Mouse (Mus musculus) ES-Bruce4 (cell line): ENCODE results near the gene Pex26. TPM values are rescaled to one million over a fixed set of nuclear protein-coding genes. Genes with fewer than 3 reads are reported as not detected.

Source experiments
- H3K27ac ChIP-seq: 2 replicates; pipeline ENCODE4 v1.5.1; 2012; ENCODE audit warnings: low read length, inconsistent platforms; ENCODE audit not compliant: insufficient read depth
- H3K27me3 ChIP-seq: 2 replicates; pipeline ENCODE4 v1.6.1; 2012; ENCODE audit warnings: mild to moderate bottlenecking, low read length, inconsistent platforms; ENCODE audit not compliant: control insufficient read depth, poor library complexity, insufficient read depth, severe bottlenecking
- H3K36me3 ChIP-seq: 2 replicates; pipeline ENCODE4 v1.6.1; 2012; ENCODE audit warnings: inconsistent platforms, mild to moderate bottlenecking, low read length, moderate library complexity; ENCODE audit not compliant: control insufficient read depth, poor library complexity, insufficient read depth, severe bottlenecking
- H3K4me1 ChIP-seq: one replicate; pipeline ENCODE4 v1.8.1; 2011; ENCODE audit warnings: low read length; ENCODE audit not compliant: control insufficient read depth, insufficient read depth
- H3K4me3 ChIP-seq: 2 replicates; pipeline ENCODE4 v1.5.1; 2011; ENCODE audit warnings: low read depth, mild to moderate bottlenecking, low read length
- H3K9ac ChIP-seq: 2 replicates; pipeline ENCODE4 v1.6.1; 2012; ENCODE audit warnings: low read depth, mild to moderate bottlenecking, inconsistent platforms; ENCODE audit not compliant: poor library complexity, severe bottlenecking
- H3K9me3 ChIP-seq: replicated peaks from 2 replicates; pipeline ENCODE4 v1.6.1; 2012; ENCODE audit warnings: mild to moderate bottlenecking, low read length, inconsistent platforms; ENCODE audit not compliant: control insufficient read depth, poor library complexity, insufficient read depth, severe bottlenecking
- CTCF ChIP-seq: IDR thresholded peaks from one replicate; pipeline ENCODE4 v1.8.1; 2011; ENCODE audit warnings: low read depth, low read length
- EP300 ChIP-seq: IDR thresholded peaks from 2 replicates; pipeline ENCODE4 v1.6.1; 2011; ENCODE audit warnings: low read depth, low read length; ENCODE audit not compliant: insufficient read depth
- POLR2A ChIP-seq: IDR thresholded peaks from one replicate; pipeline ENCODE4 v1.8.1; 2011; ENCODE audit warnings: low read length; ENCODE audit not compliant: insufficient read depth
- polyA plus RNA-seq: library from polyadenylated mRNA; stranded (reverse); fragments of >200 nt; gene quantifications from 2 replicates; pipeline ENCODE4 v1.2.4, GENCODE M21; 2011; ENCODE audit warnings: low read depth; ENCODE audit not compliant: missing spikeins, insufficient read depth, insufficient read length

The Pex26 gene
- polyA plus RNA-seq, 1 experiment, result 10.7 TPM

- TF ChIP-seq EP300 (no peak), CTCF (no peak), POLR2A (no peak)
- no peaks in the 10 kb centered on the region for H3K9me3 ChIP-seq
- H3K9ac ChIP-seq, result no peak overlapping the region
- no peaks in the 10 kb centered on the region for H3K36me3 ChIP-seq
- H3K27me3 ChIP-seq, result no peaks in the 10 kb centered on the region
- no peak overlapping the region for H3K27ac ChIP-seq
- no peak overlapping the region for H3K4me3 ChIP-seq
- H3K4me1 ChIP-seq, result no peaks in the 10 kb centered on the region
Observed at GRCm38 (mm10) chr6:121228421-121228820, 45.0 kb downstream of the Pex26 start.

- H3K36me3 ChIP-seq, result no peaks in the 10 kb centered on the region
- H3K4me1 ChIP-seq, result no peaks in the 10 kb centered on the region
- TF ChIP-seq EP300, result no peak
- TF ChIP-seq POLR2A, result no peak
- TF ChIP-seq CTCF, result no peak
- no peak overlapping the region for H3K9ac ChIP-seq
- H3K27ac ChIP-seq, result no peak overlapping the region
- H3K27me3 ChIP-seq, result no peaks in the 10 kb centered on the region
- H3K4me3 ChIP-seq, result no peak overlapping the region
- no peaks in the 10 kb centered on the region for H3K9me3 ChIP-seq
Observed at GRCm38 (mm10) chr6:121232652-121233051, 49.2 kb downstream of the Pex26 start.

DNA sequence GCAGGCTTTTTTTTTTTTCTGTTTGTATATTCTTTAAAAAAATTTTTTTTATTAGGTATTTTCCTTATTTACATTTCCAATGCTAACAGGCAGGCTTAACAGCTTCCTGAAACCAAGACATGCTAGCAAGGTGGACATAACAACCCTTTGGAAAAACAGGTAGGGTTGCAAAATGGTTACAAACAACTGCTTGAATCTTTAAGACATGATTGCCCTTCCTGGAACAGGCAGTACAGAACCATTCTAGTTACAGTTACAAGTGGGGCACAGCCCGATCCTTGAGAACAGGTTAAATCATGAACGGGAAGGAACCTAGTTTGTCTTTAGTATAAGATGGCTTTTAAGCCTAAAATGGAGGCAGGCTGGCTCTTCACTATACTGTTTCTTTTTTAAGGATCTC, 52.9 kb downstream of the Pex26 start:
- Histone ChIP-seq H3K9me3 (no peaks in the 10 kb centered on the region), H3K4me1 (no peaks in the 10 kb centered on the region), H3K27me3 (no peaks in the 10 kb centered on the region), H3K36me3 (no peaks in the 10 kb centered on the region), H3K27ac (no peak overlapping the region), H3K4me3 (no peak overlapping the region), H3K9ac (no peak overlapping the region)
- no peak for TF ChIP-seq POLR2A
- TF ChIP-seq EP300, result no peak
- TF ChIP-seq CTCF, result no peak

GRCm38 (mm10) chr6:121238209-121238608, 54.7 kb downstream of the Pex26 start:
- TF ChIP-seq POLR2A, result no peak
- no peak for TF ChIP-seq EP300
- TF ChIP-seq CTCF, result no peak
- Histone ChIP-seq H3K4me1 (no peaks in the 10 kb centered on the region), H3K36me3 (no peaks in the 10 kb centered on the region), H3K4me3 (no peak overlapping the region), H3K9ac (no peak overlapping the region), H3K27ac (no peak overlapping the region), H3K27me3 (no peaks in the 10 kb centered on the region), H3K9me3 (no peaks in the 10 kb centered on the region)

- H3K4me3 ChIP-seq, result no peak overlapping the region
- no peaks in the 10 kb centered on the region for H3K9me3 ChIP-seq
- H3K27me3 ChIP-seq, result peaks cover 5% of the 10 kb centered on the region; the same call in 1 of the 2 replicates
- no peak overlapping the region for H3K9ac ChIP-seq
- TF ChIP-seq EP300 (no peak), POLR2A (no peak), CTCF (no peak)
- H3K27ac ChIP-seq, result no peak overlapping the region
- H3K36me3 ChIP-seq, result no peaks in the 10 kb centered on the region
- no peaks in the 10 kb centered on the region for H3K4me1 ChIP-seq
Observed at GRCm38 (mm10) chr6:121241780-121242179, 58.3 kb downstream of the Pex26 start.

DNA sequence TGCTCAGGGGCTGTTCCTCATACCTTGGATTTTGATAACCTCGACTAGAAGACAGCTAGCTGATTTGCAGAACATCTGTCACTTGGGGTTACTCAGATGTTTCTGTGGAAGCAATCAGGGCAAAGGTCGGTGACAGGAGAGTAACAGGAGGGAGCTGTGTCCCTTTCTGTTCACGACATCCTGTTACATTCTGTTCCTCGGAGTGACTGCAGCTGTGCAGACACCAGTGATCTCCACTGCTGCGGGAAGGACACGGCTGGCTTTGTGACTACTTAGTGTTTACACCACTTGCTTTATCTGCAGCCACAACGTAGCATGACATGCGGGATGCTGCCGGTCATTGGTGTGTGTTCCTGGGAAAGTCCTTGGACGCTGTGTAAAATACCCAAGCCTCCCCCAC, 59.7 kb downstream of the Pex26 start:
- Histone ChIP-seq H3K4me3 (no peak overlapping the region), H3K4me1 (no peaks in the 10 kb centered on the region), H3K27me3 (peaks cover 5% of the 10 kb centered on the region; the same call in 1 of the 2 replicates), H3K9me3 (no peaks in the 10 kb centered on the region), H3K36me3 (no peaks in the 10 kb centered on the region), H3K27ac (no peak overlapping the region), H3K9ac (no peak overlapping the region)
- TF ChIP-seq POLR2A (no peak), EP300 (no peak), CTCF (no peak)
